Mouse (Mus musculus): ENCODE results near the gene Cyp4x1. TPM values are rescaled to one million over a fixed set of nuclear protein-coding genes. Genes with fewer than 3 reads are reported as not detected.
A peak's percentile ranks its signal among the peaks of the same experiment; 100 is the strongest.

Cyp4x1 gene
- polyA plus RNA-seq, 1 experiment from 2014 or later: 0.79 TPM

GRCm38 (mm10) chr4:115121608-115122007 is 12.5 kb downstream of the Cyp4x1 start:
- WGBS: 87% methylated on average over 5 of the region's 5 CpGs
- H3K4me3 ChIP-seq (ENCODE audit: low read depth, low read length): no peak overlapping the region
- DNase-seq (ENCODE audit: low spot score) (no peak), ATAC-seq (ENCODE audit: low FRiP score) (no peak)
- no peak overlapping the region for H3K9ac ChIP-seq (ENCODE audit: low read depth, low read length)
- no peak overlapping the region for H3K4me2 ChIP-seq (replicated peaks; ENCODE audit: low read depth, low read length)
- H3K9me3 ChIP-seq (ENCODE audit: control insufficient read depth, low read length): no peaks in the 10 kb centered on the region
- no peaks in the 10 kb centered on the region for H3K27me3 ChIP-seq (ENCODE audit: control insufficient read depth, insufficient read depth, low read length)
- no peaks in the 10 kb centered on the region for H3K36me3 ChIP-seq (ENCODE audit: control insufficient read depth, insufficient read depth, low read length)
- H3K27ac ChIP-seq (ENCODE audit: low read depth, low read length): no peak overlapping the region
- no peaks in the 10 kb centered on the region for H3K4me1 ChIP-seq (replicated peaks; ENCODE audit: control insufficient read depth, insufficient read depth, low read length)

DNA sequence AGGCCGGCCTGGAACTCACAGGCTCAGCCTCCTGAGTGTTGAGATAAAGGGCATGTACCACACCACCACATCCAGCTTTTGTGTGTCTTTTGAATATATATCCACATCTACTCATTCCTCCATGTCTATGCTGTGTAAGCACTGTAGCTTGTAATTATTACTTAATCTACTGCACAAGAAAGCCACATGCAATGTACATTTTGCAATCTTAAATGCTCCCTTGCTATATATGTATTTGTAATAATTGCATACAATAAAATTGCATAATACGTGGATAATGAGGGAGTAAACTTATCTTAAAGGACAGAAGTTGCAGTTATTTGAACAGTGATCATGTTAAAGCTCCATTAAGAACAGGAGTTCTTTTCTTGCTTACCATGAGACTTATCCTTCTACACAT is 12.9 kb downstream of the Cyp4x1 start:
- Histone ChIP-seq H3K9me3 (ENCODE audit: control insufficient read depth, low read length) (no peaks in the 10 kb centered on the region), H3K4me1 (replicated peaks; ENCODE audit: control insufficient read depth, insufficient read depth, low read length) (no peaks in the 10 kb centered on the region), H3K27ac (ENCODE audit: low read depth, low read length) (no peak overlapping the region), H3K27me3 (ENCODE audit: control insufficient read depth, insufficient read depth, low read length) (no peaks in the 10 kb centered on the region), H3K36me3 (ENCODE audit: control insufficient read depth, insufficient read depth, low read length) (no peaks in the 10 kb centered on the region), H3K4me2 (replicated peaks; ENCODE audit: low read depth, low read length) (no peak overlapping the region), H3K9ac (ENCODE audit: low read depth, low read length) (no peak overlapping the region), H3K4me3 (ENCODE audit: low read depth, low read length) (no peak overlapping the region)
- ATAC-seq (ENCODE audit: low FRiP score): no peak
- DNase-seq (ENCODE audit: low spot score): no peak
- 83% methylated on average over 2 of the region's 2 CpGs for WGBS

GRCm38 (mm10) chr4:115119642-115120041 is 14.4 kb downstream of the Cyp4x1 start:
- H3K9me3 ChIP-seq (ENCODE audit: control insufficient read depth, low read length): no peaks in the 10 kb centered on the region
- H3K27ac ChIP-seq (ENCODE audit: low read depth, low read length): no peak overlapping the region
- no peak for DNase-seq (ENCODE audit: low spot score)
- H3K4me3 ChIP-seq (ENCODE audit: low read depth, low read length): no peak overlapping the region
- ATAC-seq (ENCODE audit: low FRiP score): no peak
- H3K27me3 ChIP-seq (ENCODE audit: control insufficient read depth, insufficient read depth, low read length): no peaks in the 10 kb centered on the region
- no peak overlapping the region for H3K9ac ChIP-seq (ENCODE audit: low read depth, low read length)
- no peak overlapping the region for H3K4me2 ChIP-seq (replicated peaks; ENCODE audit: low read depth, low read length)
- H3K36me3 ChIP-seq (ENCODE audit: control insufficient read depth, insufficient read depth, low read length): no peaks in the 10 kb centered on the region
- 90% methylated on average over 3 of the region's 3 CpGs for WGBS
- no peaks in the 10 kb centered on the region for H3K4me1 ChIP-seq (replicated peaks; ENCODE audit: control insufficient read depth, insufficient read depth, low read length)

- H3K27ac ChIP-seq (ENCODE audit: low read depth, low read length): no peak overlapping the region
- no peak overlapping the region for H3K4me2 ChIP-seq (replicated peaks; ENCODE audit: low read depth, low read length)
- no peak overlapping the region for H3K9ac ChIP-seq (ENCODE audit: low read depth, low read length)
- H3K36me3 ChIP-seq (ENCODE audit: control insufficient read depth, insufficient read depth, low read length): no peaks in the 10 kb centered on the region
- ATAC-seq (ENCODE audit: low FRiP score) (no peak), DNase-seq (ENCODE audit: low spot score) (no peak)
- no peaks in the 10 kb centered on the region for H3K4me1 ChIP-seq (replicated peaks; ENCODE audit: control insufficient read depth, insufficient read depth, low read length)
- H3K27me3 ChIP-seq (ENCODE audit: control insufficient read depth, insufficient read depth, low read length): no peaks in the 10 kb centered on the region
- H3K9me3 ChIP-seq (ENCODE audit: control insufficient read depth, low read length): no peaks in the 10 kb centered on the region
- 23% methylated on average over 5 of the region's 5 CpGs for WGBS
- H3K4me3 ChIP-seq (ENCODE audit: low read depth, low read length): no peak overlapping the region
Observed at GRCm38 (mm10) chr4:115113266-115113665, 20.8 kb downstream of the Cyp4x1 start.

DNA sequence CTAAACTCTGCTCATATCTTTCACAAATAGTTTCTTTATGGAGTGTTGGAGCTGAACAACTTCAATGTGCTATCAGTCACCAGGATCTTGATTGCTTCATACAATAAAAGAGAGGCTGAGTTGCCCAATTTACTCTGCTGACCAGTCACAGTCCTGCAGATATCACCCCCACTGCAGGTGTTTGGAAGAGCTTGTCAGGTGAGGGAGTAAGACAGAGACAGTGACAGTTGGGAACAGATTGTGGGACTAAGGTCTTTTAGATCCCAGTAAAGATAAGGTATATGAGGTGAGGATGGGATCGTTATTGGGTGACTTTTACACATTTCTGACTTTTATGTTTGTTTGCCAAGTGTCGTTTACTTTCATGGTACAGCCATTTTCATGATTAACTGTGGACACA is 22.9 kb downstream of the Cyp4x1 start:
- no peaks in the 10 kb centered on the region for H3K4me1 ChIP-seq (replicated peaks; ENCODE audit: control insufficient read depth, insufficient read depth, low read length)
- H3K9me3 ChIP-seq (ENCODE audit: control insufficient read depth, low read length): no peaks in the 10 kb centered on the region
- H3K27ac ChIP-seq (ENCODE audit: low read depth, low read length): no peak overlapping the region
- no peak for DNase-seq (ENCODE audit: low spot score)
- H3K27me3 ChIP-seq (ENCODE audit: control insufficient read depth, insufficient read depth, low read length): no peaks in the 10 kb centered on the region
- no peak overlapping the region for H3K4me3 ChIP-seq (ENCODE audit: low read depth, low read length)
- H3K9ac ChIP-seq (ENCODE audit: low read depth, low read length): no peak overlapping the region
- H3K4me2 ChIP-seq (replicated peaks; ENCODE audit: low read depth, low read length): no peak overlapping the region
- no peak for ATAC-seq (ENCODE audit: low FRiP score)
- H3K36me3 ChIP-seq (ENCODE audit: control insufficient read depth, insufficient read depth, low read length): no peaks in the 10 kb centered on the region
- 75% methylated on average over 2 of the region's 2 CpGs for WGBS

DNA sequence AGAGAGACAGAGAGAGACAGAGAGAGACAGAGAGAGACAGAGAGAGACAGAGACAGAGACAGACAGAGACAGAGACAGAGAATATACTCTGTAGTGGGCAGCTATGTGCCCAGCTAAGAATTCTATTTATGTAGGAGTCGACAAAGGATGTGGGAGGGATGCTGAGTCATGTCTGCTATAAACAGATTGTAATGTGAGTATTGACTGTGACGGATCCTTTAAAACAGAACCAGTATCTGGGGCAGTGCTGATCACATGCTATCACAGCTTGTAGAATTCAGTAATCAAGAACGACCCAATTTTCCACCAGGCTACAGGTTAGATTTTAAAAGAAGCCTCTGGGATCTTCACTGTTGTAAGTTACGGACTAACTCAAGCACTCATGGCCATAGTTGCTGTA is 30.6 kb downstream of the Cyp4x1 start:
- ATAC-seq (ENCODE audit: low FRiP score) (no peak), DNase-seq (ENCODE audit: low spot score) (no peak)
- no peak overlapping the region for H3K27ac ChIP-seq (ENCODE audit: low read depth, low read length)
- no peaks in the 10 kb centered on the region for H3K4me1 ChIP-seq (replicated peaks; ENCODE audit: control insufficient read depth, insufficient read depth, low read length)
- no peaks in the 10 kb centered on the region for H3K27me3 ChIP-seq (ENCODE audit: control insufficient read depth, insufficient read depth, low read length)
- H3K4me3 ChIP-seq (ENCODE audit: low read depth, low read length): no peak overlapping the region
- H3K36me3 ChIP-seq (ENCODE audit: control insufficient read depth, insufficient read depth, low read length): no peaks in the 10 kb centered on the region
- WGBS: 73% methylated on average over 4 of the region's 4 CpGs
- no peak overlapping the region for H3K9ac ChIP-seq (ENCODE audit: low read depth, low read length)
- H3K9me3 ChIP-seq (ENCODE audit: control insufficient read depth, low read length): no peaks in the 10 kb centered on the region
- no peak overlapping the region for H3K4me2 ChIP-seq (replicated peaks; ENCODE audit: low read depth, low read length)

DNA sequence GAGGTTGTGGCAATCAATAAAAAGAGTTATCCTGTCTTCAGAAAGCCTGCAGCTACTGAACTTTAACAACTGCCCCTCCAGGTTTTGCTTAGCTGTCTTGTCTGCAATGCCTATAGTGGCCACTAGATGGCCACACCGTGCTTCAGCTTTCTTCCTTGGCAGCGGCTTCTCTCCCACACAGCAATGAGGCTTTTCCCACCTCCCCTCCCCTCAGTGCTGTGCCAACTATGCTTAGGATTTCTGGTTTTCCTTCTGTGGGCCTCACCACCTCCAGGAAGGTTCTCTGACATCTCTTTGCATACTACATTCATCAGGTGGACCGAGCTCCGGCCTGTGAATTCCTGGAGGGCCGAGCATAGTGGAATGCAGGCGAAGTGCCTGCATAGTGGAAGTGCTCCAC is 32.4 kb downstream of the Cyp4x1 start:
- peak; percentile 83 for DNase-seq (ENCODE audit: low spot score)
- WGBS: 46% methylated on average over 6 of the region's 6 CpGs
- no peak overlapping the region for H3K4me2 ChIP-seq (replicated peaks; ENCODE audit: low read depth, low read length)
- peaks cover 4% of the 10 kb centered on the region for H3K27me3 ChIP-seq (ENCODE audit: control insufficient read depth, insufficient read depth, low read length)
- no peaks in the 10 kb centered on the region for H3K4me1 ChIP-seq (replicated peaks; ENCODE audit: control insufficient read depth, insufficient read depth, low read length)
- ATAC-seq (ENCODE audit: low FRiP score): peak; percentile 58; the same call in 1 of the 2 replicates
- no peaks in the 10 kb centered on the region for H3K36me3 ChIP-seq (ENCODE audit: control insufficient read depth, insufficient read depth, low read length)
- H3K27ac ChIP-seq (ENCODE audit: low read depth, low read length): no peak overlapping the region
- H3K9ac ChIP-seq (ENCODE audit: low read depth, low read length): no peak overlapping the region
- no peaks in the 10 kb centered on the region for H3K9me3 ChIP-seq (ENCODE audit: control insufficient read depth, low read length)
- no peak overlapping the region for H3K4me3 ChIP-seq (ENCODE audit: low read depth, low read length)

DNA sequence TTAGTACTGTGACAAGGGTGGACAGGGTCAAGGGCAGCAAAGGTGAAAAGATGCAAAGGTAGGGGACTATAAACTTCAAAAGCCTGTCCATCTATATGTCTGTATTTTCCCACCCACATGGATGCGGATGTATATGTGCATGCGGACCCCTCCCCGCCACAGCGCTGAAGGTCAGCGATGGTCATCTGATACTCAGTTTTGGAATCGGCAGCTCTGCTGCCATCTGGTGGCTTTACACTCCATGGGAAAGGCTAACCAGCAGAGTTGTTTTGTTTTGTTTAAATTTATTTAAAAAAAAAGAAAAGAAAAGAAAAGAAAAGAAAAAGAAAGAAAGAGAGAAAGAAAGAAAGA is 37.0 kb downstream of the Cyp4x1 start:
- Histone ChIP-seq H3K4me3 (ENCODE audit: low read depth, low read length) (no peak overlapping the region), H3K27me3 (ENCODE audit: control insufficient read depth, insufficient read depth, low read length) (peaks cover 22% of the 10 kb centered on the region)

DNA sequence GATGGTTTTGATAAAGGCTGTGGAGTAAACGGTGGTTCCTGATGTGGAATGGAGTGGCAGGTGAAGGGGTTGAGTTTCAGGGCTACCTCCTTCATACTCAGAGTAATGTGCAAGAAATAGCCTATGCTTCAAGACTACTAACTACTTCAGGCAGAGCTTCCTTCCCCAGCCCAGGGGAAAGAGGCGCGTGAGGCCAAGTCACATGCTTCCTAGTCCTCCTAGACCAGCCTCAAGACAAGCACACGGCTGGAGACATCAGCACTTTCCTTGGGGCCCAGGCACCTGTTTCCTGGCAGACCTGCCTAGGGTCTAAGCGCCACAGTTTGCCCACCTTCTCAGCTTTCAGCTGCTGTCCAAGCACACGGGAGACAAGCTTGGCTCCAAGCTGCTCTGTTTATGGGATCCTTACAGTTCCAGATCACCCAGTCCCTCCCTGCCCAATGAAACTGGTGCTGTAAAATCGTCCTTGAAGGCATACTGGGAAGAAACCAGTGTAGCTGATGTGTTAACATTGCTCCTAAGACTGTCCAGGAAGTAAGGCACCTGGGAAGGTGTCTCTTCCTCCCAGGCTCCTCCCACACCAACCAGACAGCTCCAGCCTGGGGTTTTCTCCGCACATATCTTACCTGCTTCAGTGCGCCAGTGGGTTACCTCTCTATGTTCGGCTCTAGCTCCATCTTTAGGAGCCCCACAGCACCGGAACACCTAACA is 37.5 kb downstream of the Cyp4x1 start:
- 14% methylated on average over 11 of the region's 11 CpGs for WGBS
- no peaks in the 10 kb centered on the region for H3K36me3 ChIP-seq (ENCODE audit: control insufficient read depth, insufficient read depth, low read length)
- 0 out of 2 replicates have a peak overlapping the region, but pooled peaks have one; percentile 4 for H3K9ac ChIP-seq (ENCODE audit: low read depth, low read length)
- 0 out of 2 replicates have a peak overlapping the region, but pooled peaks have one; percentile 6 for H3K27ac ChIP-seq (ENCODE audit: low read depth, low read length)
- peak overlapping the region; percentile 86 for H3K4me2 ChIP-seq (replicated peaks; ENCODE audit: low read depth, low read length)
- no peaks in the 10 kb centered on the region for H3K9me3 ChIP-seq (ENCODE audit: control insufficient read depth, low read length)
- H3K4me1 ChIP-seq (replicated peaks; ENCODE audit: control insufficient read depth, insufficient read depth, low read length): 0 out of 2 replicates have a peak, but pooled peaks cover 4% of the 10 kb centered on the region
- DNase-seq (ENCODE audit: low spot score): peak; percentile 23
- H3K4me3 ChIP-seq (ENCODE audit: low read depth, low read length): no peak overlapping the region; the same call in 1 of the 2 replicates
- ATAC-seq (ENCODE audit: low FRiP score): peak; percentile 22; the same call in 1 of the 2 replicates
- peaks cover 22% of the 10 kb centered on the region for H3K27me3 ChIP-seq (ENCODE audit: control insufficient read depth, insufficient read depth, low read length)

More for the DNA sequence above, 37.0 kb downstream of the Cyp4x1 start:
- Histone ChIP-seq H3K9ac (ENCODE audit: low read depth, low read length) (no peak overlapping the region), H3K4me1 (replicated peaks; ENCODE audit: control insufficient read depth, insufficient read depth, low read length) (0 out of 2 replicates have a peak, but pooled peaks cover 4% of the 10 kb centered on the region), H3K27ac (ENCODE audit: low read depth, low read length) (no peak overlapping the region), H3K9me3 (ENCODE audit: control insufficient read depth, low read length) (no peaks in the 10 kb centered on the region), H3K4me2 (replicated peaks; ENCODE audit: low read depth, low read length) (peak overlapping the region; percentile 28; the same call in 1 of the 2 replicates), H3K36me3 (ENCODE audit: control insufficient read depth, insufficient read depth, low read length) (no peaks in the 10 kb centered on the region)
- DNase-seq (ENCODE audit: low spot score) (peak; percentile 69), ATAC-seq (ENCODE audit: low FRiP score) (peak; percentile 15; the same call in 1 of the 2 replicates)
- under 1% methylated on average over 6 of the region's 6 CpGs for WGBS
